Mouse (Mus musculus): ENCODE results near the gene Gm20605. TPM values are rescaled to one million over a fixed set of nuclear protein-coding genes. Genes with fewer than 3 reads are reported as not detected.
A peak's percentile ranks its signal among the peaks of the same experiment; 100 is the strongest.

The Gm20605 gene
- polyA plus RNA-seq, 1 experiment from 2014 or later, result 12.9 TPM

DNA sequence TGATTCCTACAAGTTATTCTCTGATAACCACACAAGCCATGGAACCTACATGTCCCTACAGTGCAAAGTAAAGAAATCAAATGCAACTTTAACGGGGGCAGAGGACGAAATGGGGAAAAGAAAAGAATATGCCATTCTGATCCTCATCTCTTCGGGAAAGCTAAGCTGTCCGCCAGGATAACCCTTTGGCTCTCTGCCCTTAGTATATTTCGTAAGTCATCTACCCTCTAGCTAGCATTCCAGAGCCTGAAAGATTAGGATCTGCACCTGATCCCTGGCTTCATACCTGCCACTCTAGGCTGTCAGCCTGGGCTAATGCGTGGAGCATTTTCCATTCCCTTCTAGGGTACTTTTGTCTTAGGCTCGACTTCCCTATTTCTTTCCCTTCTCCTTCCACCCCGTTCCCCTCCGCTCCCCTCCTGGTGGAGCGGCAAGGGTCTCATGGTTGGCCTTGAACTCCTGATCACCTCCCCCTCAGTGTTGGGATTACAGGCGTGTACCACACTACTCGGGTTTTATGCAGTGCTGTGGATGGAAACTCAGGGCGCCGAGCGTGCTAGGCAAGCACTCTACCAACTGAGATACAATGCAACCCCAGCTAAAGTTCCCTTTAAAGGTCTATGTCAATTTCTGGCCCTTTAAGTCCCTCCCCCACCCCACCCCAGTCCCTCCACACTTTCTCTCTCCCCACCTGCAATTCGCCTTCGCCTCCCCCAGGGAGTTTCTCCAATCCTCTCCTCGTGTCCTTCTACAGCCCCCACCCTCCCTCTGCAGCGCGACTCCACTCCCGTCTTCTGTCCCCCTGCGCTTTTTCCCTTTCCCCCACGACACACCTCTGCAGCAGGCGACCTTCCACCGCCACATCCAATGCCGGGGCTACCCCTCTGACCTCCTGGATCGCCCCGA lies 54.7 kb downstream of the Gm20605 start:
- H3K27me3 ChIP-seq, result peaks cover 8% of the 10 kb centered on the region
- peak overlapping the region; percentile 76 for H3K4me3 ChIP-seq
- no peaks in the 10 kb centered on the region for H3K9me3 ChIP-seq
- H3K36me3 ChIP-seq, result 0 out of 2 replicates have a peak, but pooled peaks cover 4% of the 10 kb centered on the region
- H3K4me2 ChIP-seq (replicated peaks), result peak overlapping the region; percentile 95
- peak overlapping the region; percentile 79 for H3K9ac ChIP-seq (replicated peaks)
- WGBS, result 15% methylated on average over 28 of the region's 28 CpGs
- no peak; the same call in 1 of the 2 replicates for ATAC-seq (ENCODE audit: low FRiP score, low read depth)
- peaks cover 20% of the 10 kb centered on the region for H3K4me1 ChIP-seq
- H3K27ac ChIP-seq (replicated peaks), result peak overlapping the region; percentile 80

DNA sequence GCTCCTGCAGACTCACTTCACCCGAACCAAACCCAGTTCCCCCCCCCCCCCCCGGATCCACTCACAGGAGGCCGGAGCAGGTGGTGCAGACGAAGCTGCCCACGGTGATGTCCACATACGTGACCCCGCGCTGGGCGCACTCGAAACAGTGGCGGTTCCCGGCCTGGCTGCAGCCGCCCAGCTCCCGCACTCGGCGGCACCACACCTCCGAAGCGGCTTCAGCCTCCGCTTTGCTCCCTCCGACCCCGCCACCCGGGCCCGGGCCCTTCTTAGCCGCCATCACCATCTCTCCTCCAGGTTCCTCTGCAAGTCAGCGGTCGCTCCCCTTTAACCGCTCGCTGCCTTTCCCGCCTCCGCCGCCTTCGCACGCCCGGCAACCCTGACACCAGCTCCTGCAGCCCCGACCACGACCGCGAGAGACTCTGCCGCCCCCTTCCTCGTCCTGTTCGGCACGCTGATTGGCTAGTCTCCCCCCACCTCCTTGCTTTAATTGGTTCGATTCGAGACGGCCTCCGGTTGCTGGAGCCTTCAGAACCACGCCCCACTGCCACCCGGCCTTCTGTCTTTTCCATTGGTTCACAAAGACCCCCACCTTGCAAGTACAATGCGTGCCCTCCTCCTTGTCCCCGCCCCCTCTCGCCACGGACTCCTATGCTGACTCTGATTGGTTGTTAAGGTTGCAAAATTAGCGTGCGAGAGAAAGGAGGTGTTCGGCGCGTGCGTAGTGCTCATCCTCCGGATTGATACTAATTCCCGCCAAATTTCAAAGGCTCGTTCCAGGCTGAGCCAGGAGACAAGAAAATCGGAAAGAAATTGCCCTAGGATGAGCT lies 55.5 kb downstream of the Gm20605 start, which contains the start of gene Agfg2:
Gene Agfg2 (minus strand): TSS at position 433 of the 830 bp plus-strand sequence.
- Histone ChIP-seq H3K36me3 (0 out of 2 replicates have a peak, but pooled peaks cover 4% of the 10 kb centered on the region), H3K27ac (replicated peaks) (peak within 1 kb of the TSS; percentile 80), H3K9ac (replicated peaks) (peak within 1 kb of the TSS; percentile 79), H3K27me3 (peaks cover 8% of the 10 kb centered on the region), H3K4me1 (peaks cover 20% of the 10 kb centered on the region), H3K9me3 (no peaks in the 10 kb centered on the region), H3K4me3 (peak within 1 kb of the TSS; percentile 76), H3K4me2 (replicated peaks) (peak within 1 kb of the TSS; percentile 95)
- under 1% methylated on average over 62 of the region's 62 CpGs for WGBS
- peak; percentile 97 for ATAC-seq (ENCODE audit: low FRiP score, low read depth)

DNA sequence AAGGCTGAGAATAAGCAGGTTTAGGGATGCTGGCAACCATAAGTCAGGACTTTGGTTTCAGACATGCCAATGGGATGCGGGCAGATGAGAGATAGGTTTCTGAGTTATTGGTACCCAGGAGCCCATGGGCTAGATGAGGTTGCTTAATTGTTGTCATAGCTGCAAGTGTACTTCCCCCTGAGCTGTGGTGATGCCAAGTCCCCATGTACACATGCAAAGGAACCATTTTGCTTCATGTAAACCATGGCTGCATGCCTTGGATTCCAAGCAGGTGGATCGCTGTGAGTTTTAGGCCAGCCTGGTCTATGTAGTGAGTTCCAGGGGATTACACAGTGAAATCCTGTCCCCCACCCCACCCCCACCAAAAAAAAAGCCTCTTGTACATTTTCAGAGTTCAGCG lies 56.7 kb downstream of the Gm20605 start:
- Histone ChIP-seq H3K4me3 (no peak overlapping the region), H3K36me3 (0 out of 2 replicates have a peak, but pooled peaks cover 4% of the 10 kb centered on the region), H3K4me1 (peaks cover 20% of the 10 kb centered on the region), H3K9me3 (no peaks in the 10 kb centered on the region), H3K4me2 (replicated peaks) (no peak overlapping the region), H3K27me3 (peaks cover 8% of the 10 kb centered on the region), H3K27ac (replicated peaks) (no peak overlapping the region), H3K9ac (replicated peaks) (no peak overlapping the region)
- no peak for ATAC-seq (ENCODE audit: low FRiP score, low read depth)
- WGBS, result 99% methylated on average over 3 of the region's 3 CpGs

- peaks cover 20% of the 10 kb centered on the region for H3K4me1 ChIP-seq
- H3K9ac ChIP-seq (replicated peaks), result no peak overlapping the region
- no peak for ATAC-seq (ENCODE audit: low FRiP score, low read depth)
- 0 out of 2 replicates have a peak, but pooled peaks cover 1% of the 10 kb centered on the region for H3K36me3 ChIP-seq
- no peak overlapping the region for H3K4me3 ChIP-seq
- 86% methylated on average over 6 of the region's 6 CpGs for WGBS
- H3K9me3 ChIP-seq, result no peaks in the 10 kb centered on the region
- no peak overlapping the region for H3K4me2 ChIP-seq (replicated peaks)
- peaks cover 8% of the 10 kb centered on the region for H3K27me3 ChIP-seq
- H3K27ac ChIP-seq (replicated peaks), result no peak overlapping the region
Measured at GRCm38 (mm10) chr5:137686127-137686790, 57.3 kb downstream of the Gm20605 start.

DNA sequence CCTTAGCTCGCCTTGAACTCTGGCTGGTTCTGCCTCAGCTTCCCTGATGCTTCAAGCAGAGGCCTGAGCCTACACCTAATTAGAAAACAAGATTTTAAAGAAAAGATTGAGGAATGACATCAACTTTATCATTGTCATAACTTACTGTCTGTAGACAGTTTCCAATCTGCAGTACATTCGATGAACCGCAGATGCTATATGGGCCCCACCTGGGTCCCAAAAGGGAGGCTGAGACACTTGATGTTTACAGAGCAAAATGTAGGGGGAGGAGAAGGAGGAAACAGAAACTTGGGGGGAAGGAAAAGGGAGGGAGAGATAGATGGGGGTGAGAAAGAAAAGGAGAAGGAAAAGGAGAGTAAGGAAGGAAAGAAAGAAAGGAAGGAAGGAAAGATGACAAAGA lies 61.0 kb downstream of the Gm20605 start:
- WGBS, result 85% methylated on average over 3 of the region's 3 CpGs
- H3K9me3 ChIP-seq, result no peaks in the 10 kb centered on the region
- no peak overlapping the region for H3K27ac ChIP-seq (replicated peaks)
- H3K27me3 ChIP-seq, result peaks cover 8% of the 10 kb centered on the region
- H3K4me3 ChIP-seq, result no peak overlapping the region
- no peak overlapping the region for H3K9ac ChIP-seq (replicated peaks)
- no peak for ATAC-seq (ENCODE audit: low FRiP score, low read depth)
- peaks cover 4% of the 10 kb centered on the region; the same call in 1 of the 2 replicates for H3K4me1 ChIP-seq
- no peak overlapping the region for H3K4me2 ChIP-seq (replicated peaks)
- H3K36me3 ChIP-seq, result no peaks in the 10 kb centered on the region

- no peak for ATAC-seq (ENCODE audit: low FRiP score, low read depth)
- no peaks in the 10 kb centered on the region for H3K36me3 ChIP-seq
- H3K9me3 ChIP-seq, result no peaks in the 10 kb centered on the region
- 0 out of 2 replicates have a peak, but pooled peaks cover 2% of the 10 kb centered on the region for H3K4me1 ChIP-seq
- H3K27ac ChIP-seq (replicated peaks), result no peak overlapping the region
- peaks cover 6% of the 10 kb centered on the region for H3K27me3 ChIP-seq
- H3K4me2 ChIP-seq (replicated peaks), result no peak overlapping the region
- 74% methylated on average over 9 of the region's 9 CpGs for WGBS
- no peak overlapping the region for H3K4me3 ChIP-seq
- no peak overlapping the region for H3K9ac ChIP-seq (replicated peaks)
Measured at GRCm38 (mm10) chr5:137690531-137690930, 61.6 kb downstream of the Gm20605 start.

DNA sequence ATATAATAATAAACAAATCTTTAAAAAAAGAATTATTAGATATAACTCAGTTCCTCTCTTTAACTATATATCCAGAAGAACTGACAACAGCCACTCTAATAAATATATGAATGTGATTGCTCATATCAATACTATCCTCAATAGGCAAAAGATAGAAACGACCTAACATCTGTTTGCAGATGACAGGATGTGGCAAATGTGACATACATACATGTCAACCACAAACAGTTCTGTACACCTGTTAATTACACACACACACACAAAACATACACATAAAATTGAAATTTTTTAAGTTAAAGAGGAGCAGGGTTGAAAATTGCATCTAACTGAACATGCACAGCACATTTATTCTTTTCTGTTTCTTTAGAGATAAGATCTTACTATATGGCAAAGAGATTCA lies 62.9 kb downstream of the Gm20605 start:
- H3K9me3 ChIP-seq, result no peaks in the 10 kb centered on the region
- no peak overlapping the region for H3K27ac ChIP-seq (replicated peaks)
- H3K9ac ChIP-seq (replicated peaks), result no peak overlapping the region
- H3K4me1 ChIP-seq, result 0 out of 2 replicates have a peak, but pooled peaks cover 2% of the 10 kb centered on the region
- H3K36me3 ChIP-seq, result no peaks in the 10 kb centered on the region
- no peak overlapping the region for H3K4me2 ChIP-seq (replicated peaks)
- 86% methylated on average over 1 of the region's 1 CpGs for WGBS
- no peaks in the 10 kb centered on the region for H3K27me3 ChIP-seq
- no peak for ATAC-seq (ENCODE audit: low FRiP score, low read depth)
- no peak overlapping the region for H3K4me3 ChIP-seq

Other genes starting within 250 kb of the Gm20605 start
- 0.03 TPM in 1 of 2 replicates, not detected in the other for gene Zan, start 152.1 kb upstream of the Gm20605 start, polyA plus RNA-seq (2016; fragmentation: Nextera tagmentation; extraction: Ambion mirVana)
- 58.0 and 58.1 TPM in 2 replicates for gene Pop7, start 126.7 kb upstream of the Gm20605 start, polyA plus RNA-seq (2016; fragmentation: Nextera tagmentation; extraction: Ambion mirVana)
- gene Gigyf1, start 110.6 kb upstream of the Gm20605 start, polyA plus RNA-seq (2016; fragmentation: Nextera tagmentation; extraction: Ambion mirVana), result 20.5 and 21.1 TPM in 2 replicates
- 0.34 TPM in 1 of 2 replicates, not detected in the other for gene Epo, start 95.9 kb upstream of the Gm20605 start, polyA plus RNA-seq (2016; fragmentation: Nextera tagmentation; extraction: Ambion mirVana)
- 464 and 467 TPM in 2 replicates for gene Gnb2, start 95.7 kb upstream of the Gm20605 start, polyA plus RNA-seq (2016; fragmentation: Nextera tagmentation; extraction: Ambion mirVana)
- 89.4 and 93.1 TPM in 2 replicates for gene Actl6b, start 75.7 kb upstream of the Gm20605 start, polyA plus RNA-seq (2016; fragmentation: Nextera tagmentation; extraction: Ambion mirVana)
- 1.6 and 2.4 TPM in 2 replicates for gene Tfr2, start 59.3 kb upstream of the Gm20605 start, polyA plus RNA-seq (2016; fragmentation: Nextera tagmentation; extraction: Ambion mirVana)
- gene Mospd3, start 28.1 kb upstream of the Gm20605 start, polyA plus RNA-seq (2016; fragmentation: Nextera tagmentation; extraction: Ambion mirVana), result 31.9 and 33.5 TPM in 2 replicates
- 49.0 and 68.9 TPM in 2 replicates for gene Pcolce, start 15.4 kb upstream of the Gm20605 start, polyA plus RNA-seq (2016; fragmentation: Nextera tagmentation; extraction: Ambion mirVana)
- 0.23 and 0.24 TPM in 2 replicates for gene Fbxo24, start 173 bp upstream of the Gm20605 start, polyA plus RNA-seq (2016; fragmentation: Nextera tagmentation; extraction: Ambion mirVana)
- 31.3 and 33.5 TPM in 2 replicates for gene Lrch4, start 54 bp upstream of the Gm20605 start, polyA plus RNA-seq (2016; fragmentation: Nextera tagmentation; extraction: Ambion mirVana)
- gene Sap25, start 12.2 kb downstream of the Gm20605 start, polyA plus RNA-seq (2016; fragmentation: Nextera tagmentation; extraction: Ambion mirVana), result 8.1 and 10.7 TPM in 2 replicates
- gene Irs3, start 16.5 kb downstream of the Gm20605 start, polyA plus RNA-seq (2016; fragmentation: Nextera tagmentation; extraction: Ambion mirVana), result 0.14 and 0.29 TPM in 2 replicates
- 25.9 and 29.0 TPM in 2 replicates for gene Agfg2, start 55.6 kb downstream of the Gm20605 start, polyA plus RNA-seq (2016; fragmentation: Nextera tagmentation; extraction: Ambion mirVana)
- gene Nyap1, start 112.4 kb downstream of the Gm20605 start, polyA plus RNA-seq (2016; fragmentation: Nextera tagmentation; extraction: Ambion mirVana), result 22.1 TPM in 2 replicates
- gene Tsc22d4, start 116.6 kb downstream of the Gm20605 start, polyA plus RNA-seq (2016; fragmentation: Nextera tagmentation; extraction: Ambion mirVana), result 68.4 and 71.4 TPM in 2 replicates
- 67.7 and 73.0 TPM in 2 replicates for gene Ppp1r35, start 149.7 kb downstream of the Gm20605 start, polyA plus RNA-seq (2016; fragmentation: Nextera tagmentation; extraction: Ambion mirVana)
- 12.1 and 13.7 TPM in 2 replicates for gene Mepce, start 158.5 kb downstream of the Gm20605 start, polyA plus RNA-seq (2016; fragmentation: Nextera tagmentation; extraction: Ambion mirVana)
- 14.9 and 17.9 TPM in 2 replicates for gene Zcwpw1, start 158.6 kb downstream of the Gm20605 start, polyA plus RNA-seq (2016; fragmentation: Nextera tagmentation; extraction: Ambion mirVana)
- gene Pilra, start 207.1 kb downstream of the Gm20605 start, polyA plus RNA-seq (2016; fragmentation: Nextera tagmentation; extraction: Ambion mirVana), result 0.29 and 0.33 TPM in 2 replicates
- not detected in 2 replicates for gene Pilrb1, start 228.9 kb downstream of the Gm20605 start, polyA plus RNA-seq (2016; fragmentation: Nextera tagmentation; extraction: Ambion mirVana)
- gene Pilrb2, start 242.6 kb downstream of the Gm20605 start, polyA plus RNA-seq (2016; fragmentation: Nextera tagmentation; extraction: Ambion mirVana), result not detected in 2 replicates